Mouse (Mus musculus): ENCODE measurements around the gene Scin.

DNA sequence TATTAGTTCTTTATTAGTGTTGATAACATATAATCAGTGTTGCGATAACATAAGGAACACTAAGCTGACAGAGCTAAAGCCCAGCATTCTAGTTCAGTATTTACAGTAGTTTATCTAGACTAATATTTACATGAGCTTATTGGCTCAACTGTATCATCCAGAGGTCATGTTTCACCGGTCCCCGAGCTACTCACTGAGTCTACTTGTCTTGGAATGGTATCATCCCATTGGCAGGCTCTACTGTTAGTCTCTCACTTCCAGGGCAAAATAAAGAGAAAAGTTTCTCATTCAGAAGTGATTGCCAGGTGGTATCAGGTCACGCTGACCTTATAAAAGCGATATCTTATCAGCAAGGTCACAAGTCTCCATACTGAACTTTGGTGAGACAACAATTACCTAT is 37.0 kb downstream of the Scin start:
- TF ChIP-seq POLR2A (IDR thresholded peaks at IDR 0.05; ENCODE audit: extremely low read depth, insufficient read depth, low read length), result no peak
- TF ChIP-seq CTCF (IDR thresholded peaks at IDR 0.05; ENCODE audit: extremely low read depth, insufficient read depth, low read length), result no peak

Measured in cortical plate, adult 2 months (tissue).